Mouse (Mus musculus): ENCODE measurements at regions not wholly inside any gene's neighbourhood (a gene's known extent, or its start where the extent isn't known, plus 50 kb on each side); places are given as distances from the start of the nearest gene placed in this dataset.

GRCm38 (mm10) chr12:33714392-33714791, 213.8 kb upstream of the Ferd3l start:
- no peak for DNase-seq (ENCODE audit: low spot score in 2 of 2)

GRCm38 (mm10) chr12:33715997-33716396, 212.2 kb upstream of the Ferd3l start:
- DNase-seq (ENCODE audit: low spot score in 2 of 2): no peak

GRCm38 (mm10) chr12:33717053-33717452, 211.2 kb upstream of the Ferd3l start:
- DNase-seq (ENCODE audit: low spot score in 2 of 2): no peak

- peak; percentile 10 to 15 for DNase-seq (ENCODE audit: low spot score in 2 of 2)
These were observed 210.5 kb upstream of the Ferd3l start for GRCm38 (mm10) chr12:33717601-33718260.

- no peak for DNase-seq (ENCODE audit: low spot score in 2 of 2)
These were observed 209.2 kb upstream of the Ferd3l start for GRCm38 (mm10) chr12:33719063-33719462.

- no peak for DNase-seq (ENCODE audit: low spot score in 2 of 2)
These were observed 196.3 kb upstream of the Ferd3l start for GRCm38 (mm10) chr12:33731937-33732336.

- no peak for DNase-seq (ENCODE audit: low spot score in 2 of 2)
These were observed 152.4 kb upstream of the Ferd3l start for GRCm38 (mm10) chr12:33775563-33776468.

GRCm38 (mm10) chr12:33778477-33778876, 149.7 kb upstream of the Ferd3l start:
- no peak for DNase-seq (ENCODE audit: low spot score in 2 of 2)

GRCm38 (mm10) chr12:33779898-33780297, 148.3 kb upstream of the Ferd3l start:
- DNase-seq (ENCODE audit: low spot score in 2 of 2): no peak

- DNase-seq (ENCODE audit: low spot score in 2 of 2): no peak
These were observed 123.9 kb upstream of the Ferd3l start for GRCm38 (mm10) chr12:33804206-33804791.

GRCm38 (mm10) chr12:33825571-33825970, 102.7 kb upstream of the Ferd3l start:
- no peak for DNase-seq (ENCODE audit: low spot score in 2 of 2)

GRCm38 (mm10) chr12:33849088-33849487, 79.1 kb upstream of the Ferd3l start:
- no peak for DNase-seq (ENCODE audit: low spot score in 2 of 2)

- no peak for DNase-seq (ENCODE audit: low spot score in 2 of 2)
These were observed 76.5 kb upstream of the Ferd3l start for GRCm38 (mm10) chr12:33851736-33852135.

All from layer of hippocampus, postnatal 10 days (tissue).